23 mouse cellular contexts compared by ENCODE assay signal in the genomic region with DNA sequence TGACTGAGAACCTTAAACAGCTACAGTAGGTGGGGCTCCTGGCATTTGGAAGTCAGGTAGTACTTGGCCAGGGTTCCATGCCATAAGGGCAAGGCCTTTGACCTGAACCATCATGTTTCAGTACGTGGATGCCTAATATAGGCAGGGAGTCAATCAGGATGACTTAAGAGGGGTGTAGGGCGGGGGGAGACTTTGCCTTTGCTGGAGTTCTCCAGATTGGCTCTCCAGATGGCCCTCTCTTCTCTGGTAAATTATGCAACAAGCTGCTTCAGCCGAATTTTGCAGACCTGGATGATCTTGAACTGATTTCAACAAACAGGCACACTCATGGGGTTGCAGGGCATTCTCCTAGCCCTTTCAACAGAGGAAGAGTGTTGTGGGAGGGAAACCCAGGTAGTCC.
DNase-seq lines count a peak whose midpoint lies in the region; ATAC-seq lines count a peak whose summit lies in the region.
"Had no signal": no experiment of that assay in that cellular context is flagged by ENCODE, and none has a peak within 500 bp of the region (broad histone marks: within the 10 kb centered on the region; RNA-seq: fewer than 3 reads in every experiment).

No protein-coding gene starts in this region.

- peaks cover 28% of the 10 kb centered on the region for H3K4me1 ChIP-seq in forebrain, embryonic 15.5 days
- H3K4me1 ChIP-seq in forebrain, embryonic 11.5 days (replicated peaks; ENCODE audit: control insufficient read depth, insufficient read depth, low read length) = no peaks in the 10 kb centered on the region
- H3K4me1 ChIP-seq: embryonic facial prominence, embryonic 10.5 days; megakaryocyte, embryonic 14.5 days; neural tube, embryonic 12.5 days had no signal

- H3K36me3 ChIP-seq in forebrain, embryonic 15.5 days = no peaks in the 10 kb centered on the region
- no peaks in the 10 kb centered on the region for H3K36me3 ChIP-seq in forebrain, embryonic 11.5 days (ENCODE audit: control insufficient read depth, insufficient read depth, low read length)
- H3K36me3 ChIP-seq: embryonic facial prominence, embryonic 10.5 days; hindbrain, embryonic 13.5 days; limb, embryonic 15.5 days; midbrain, embryonic 13.5 days; neural tube, embryonic 12.5 days had no signal

- peak; percentile 69 for ATAC-seq in forebrain, embryonic 15.5 days (replicated peaks)
- ATAC-seq in forebrain, embryonic 11.5 days (replicated peaks; ENCODE audit: low FRiP score) = no peak
- ATAC-seq in monocyte, adult 5-6 weeks (replicated peaks; ENCODE audit: insufficient number of reproducible peaks, low FRiP score, low TSS enrichment, poor library complexity, severe bottlenecking) = no peak
- ATAC-seq: inflammation-experienced regulatory T-cells, adult 6 months; midbrain, embryonic 13.5 days had no signal

- H3K9me3 ChIP-seq in forebrain, embryonic 15.5 days = no peaks in the 10 kb centered on the region
- H3K9me3 ChIP-seq in forebrain, embryonic 11.5 days (ENCODE audit: control insufficient read depth, low read length) = no peaks in the 10 kb centered on the region
- H3K9me3 ChIP-seq: embryonic facial prominence, embryonic 10.5 days; hindbrain, embryonic 13.5 days; limb, embryonic 15.5 days; megakaryocyte, embryonic 14.5 days; midbrain, embryonic 13.5 days; neural tube, embryonic 12.5 days had no signal

- no peaks in the 10 kb centered on the region for H3K27me3 ChIP-seq in forebrain, embryonic 15.5 days
- H3K27me3 ChIP-seq in forebrain, embryonic 11.5 days (ENCODE audit: control insufficient read depth, insufficient read depth, low read length) = no peaks in the 10 kb centered on the region
- H3K27me3 ChIP-seq: hindbrain, embryonic 13.5 days; limb, embryonic 15.5 days; megakaryocyte, embryonic 14.5 days; midbrain, embryonic 13.5 days; neural tube, embryonic 12.5 days had no signal

- WGBS in forebrain, embryonic 15.5 days = 59% methylated on average over 3 of the region's 3 CpGs
- 87% methylated on average over 3 of the region's 3 CpGs for WGBS in forebrain, embryonic 11.5 days

- no peak overlapping the region for H3K4me3 ChIP-seq in forebrain, embryonic 15.5 days
- H3K4me3 ChIP-seq in forebrain, embryonic 11.5 days (ENCODE audit: low read depth, low read length) = no peak overlapping the region
- H3K4me3 ChIP-seq: embryonic facial prominence, embryonic 10.5 days; heart, adult 2 months; hindbrain, embryonic 13.5 days; limb, embryonic 15.5 days; megakaryocyte, embryonic 14.5 days; midbrain, embryonic 13.5 days; neural tube, embryonic 12.5 days had no signal

- H3K9ac ChIP-seq in forebrain, embryonic 15.5 days (replicated peaks) = no peak overlapping the region
- no peak overlapping the region for H3K9ac ChIP-seq in forebrain, embryonic 11.5 days (ENCODE audit: low read length)
- H3K9ac ChIP-seq: hindbrain, embryonic 13.5 days; limb, embryonic 15.5 days; liver, embryonic 14.5 days; lung, embryonic 14.5 days; midbrain, embryonic 13.5 days; neural tube, embryonic 12.5 days had no signal

- no peak overlapping the region for H3K4me2 ChIP-seq in forebrain, embryonic 15.5 days (replicated peaks)
- H3K4me2 ChIP-seq in forebrain, embryonic 11.5 days (ENCODE audit: low read depth, low read length, severe bottlenecking) = no peak overlapping the region
- H3K4me2 ChIP-seq: hindbrain, embryonic 13.5 days; limb, embryonic 15.5 days; lung, embryonic 14.5 days; midbrain, embryonic 13.5 days; neural tube, embryonic 12.5 days had no signal

- H3K27ac ChIP-seq in forebrain, embryonic 15.5 days (replicated peaks) = peak overlapping the region; percentile 83
- no peak overlapping the region for H3K27ac ChIP-seq in forebrain, embryonic 11.5 days (ENCODE audit: low read depth, low read length)
- H3K27ac ChIP-seq: embryonic facial prominence, embryonic 10.5 days; heart, adult 2 months; hindbrain, embryonic 13.5 days; kidney, postnatal 0 days; limb, embryonic 15.5 days; liver, embryonic 14.5 days; midbrain, embryonic 13.5 days; neural tube, embryonic 12.5 days had no signal

- no peak for DNase-seq in forebrain, embryonic 11.5 days (ENCODE audit: low spot score)
- DNase-seq in right cerebral cortex, adult 18-20 months = peak; percentile 14
- no peak for DNase-seq in right cerebral cortex, postnatal 36 days (ENCODE audit: low spot score in 2 of 2)
- DNase-seq in layer of hippocampus, adult 18-20 months (ENCODE audit: low spot score in 2 of 2) = peak; percentile 46 to 86
- DNase-seq in layer of hippocampus, postnatal 25 days (ENCODE audit: extremely low spot score in 1 of 2, low spot score in 1 of 2) = peak; percentile 26 to 34
- DNase-seq in thymus, postnatal 14 days = no peak
- DNase-seq: adrenal gland, adult 2 months; gastrocnemius, postnatal 36 days; heart, adult 2 months; kidney, adult 2 months; lung, embryonic 14.5 days; lung, postnatal 36 days had no signal

Comparison
In these comparisons a context has a peak if more than half of its experiments do, and no peak if none do; other contexts are left out.
1. DNase-seq: peak in right cerebral cortex, adult 18-20 months (single experiment), layer of hippocampus, adult 18-20 months (2 of 2) and layer of hippocampus, postnatal 25 days (2 of 2); none in forebrain, embryonic 11.5 days (single experiment), right cerebral cortex, postnatal 36 days (0 of 2) and thymus, postnatal 14 days (single experiment).